Comparison of ENCODE assay signal across 18 mouse cellular contexts in genomic region chr5:24381988-24382387, GRCm38 (mm10). TPM values are rescaled to one million over a fixed set of nuclear protein-coding genes. Genes with fewer than 3 reads are reported as not detected.
"Had no signal": no experiment of that assay in that cellular context is flagged by ENCODE, and none has a peak within 500 bp of the region (broad histone marks: within the 10 kb centered on the region; RNA-seq: fewer than 3 reads in every experiment).

No protein-coding gene starts in this region.

- DNase-seq: retina, postnatal 1 day; right cerebral cortex, adult 18-20 months; right cerebral cortex, postnatal 14 days; right cerebral cortex, postnatal 25 days; right cerebral cortex, postnatal 4 days; spleen, adult 18-20 months; thymus, adult 18-20 months; thymus, adult 2 months; thymus, postnatal 14 days; thymus, postnatal 25 days; thymus, postnatal 36 days; thymus, postnatal 4 days had no signal

- H3K4me2 ChIP-seq: neural tube, embryonic 12.5 days; stomach, embryonic 15.5 days had no signal

- H3K9me3 ChIP-seq: neural tube, embryonic 12.5 days; neural tube, embryonic 13.5 days; neural tube, embryonic 15.5 days; stomach, embryonic 15.5 days had no signal

- H3K36me3 ChIP-seq: neural tube, embryonic 12.5 days; neural tube, embryonic 13.5 days; neural tube, embryonic 15.5 days; stomach, embryonic 15.5 days had no signal

- H3K9ac ChIP-seq: neural tube, embryonic 12.5 days; neural tube, embryonic 15.5 days; stomach, embryonic 15.5 days had no signal

- H3K27ac ChIP-seq: neural tube, embryonic 12.5 days; neural tube, embryonic 13.5 days; stomach, embryonic 15.5 days; stomach, postnatal 0 days had no signal

- H3K4me3 ChIP-seq: neural tube, embryonic 12.5 days; neural tube, embryonic 13.5 days; stomach, embryonic 15.5 days had no signal

RNA-seq across cellular contexts. Expression of gene Atg9b, which starts 10.0 kb away (rescaled TPM):
- total RNA-seq: neutrophil, adult 5-6 weeks had no signal

RNA-seq across cellular contexts. Expression of gene Nos3, which starts 17.4 kb away (rescaled TPM):
- total RNA-seq: neutrophil, adult 5-6 weeks had no signal

RNA-seq across cellular contexts. Expression of gene Asic3, which starts 31.2 kb away (rescaled TPM):
- polyA plus RNA-seq: stomach, postnatal 0 days had no signal
